Mouse (Mus musculus) MEL (cell line): ENCODE data around the gene Dtnb.

Source experiments
- CTCF ChIP-seq, 3 experiments: IDR thresholded peaks in 2 of 3; conservative IDR thresholded peaks in 1 of 3; 2 replicates each; pipeline ENCODE4 v1.5.1; 2011 to 2012; ENCODE audit warnings: low read length in 3 of 3, low read depth in 2 of 3, mild to moderate bottlenecking in 2 of 3, improper control_type of control experiment in 1 of 3, inconsistent platforms in 1 of 3, mixed read lengths in 1 of 3, moderate library complexity in 1 of 3; ENCODE audit not compliant: control insufficient read depth in 1 of 3, insufficient read depth in 1 of 3, poor library complexity in 1 of 3, severe bottlenecking in 1 of 3
- GATA1 ChIP-seq: IDR thresholded peaks from 2 replicates; pipeline ENCODE4 v1.6.1; 2011; ENCODE audit warnings: low read depth, low read length, improper control_type of control experiment
- MAX ChIP-seq: IDR thresholded peaks from 2 replicates; pipeline ENCODE4 v1.6.1; 2011; ENCODE audit warnings: low read length, improper control_type of control experiment
- SMC3 ChIP-seq: IDR thresholded peaks from 2 replicates; pipeline ENCODE4 v1.6.1; 2011; ENCODE audit warnings: low read depth, low read length, improper control_type of control experiment

- TF ChIP-seq CTCF (IDR thresholded peaks at IDR 0.05 in 2 of 3, conservative IDR thresholded peaks at IDR 0.05 in 1 of 3; ENCODE audit: control insufficient read depth in 1 of 3, insufficient read depth in 1 of 3, low read depth in 2 of 3, low read length in 3 of 3, poor library complexity in 1 of 3, severe bottlenecking in 1 of 3) (no peak), SMC3 (no peak), GATA1 (no peak), MAX (no peak)
These were observed 100.6 kb downstream of the Dtnb start for GRCm38 (mm10) chr12:3672786-3673185.
